In genomic region chr12:29655197-29655632, GRCm38 (mm10) we compare ENCODE assay signal across 10 mouse cellular contexts.
DNase-seq lines count a peak whose midpoint lies in the region; ATAC-seq lines count a peak whose summit lies in the region.
"Had no signal": no experiment of that assay in that cellular context is flagged by ENCODE, and none has a peak within 500 bp of the region (broad histone marks: within the 10 kb centered on the region; RNA-seq: fewer than 3 reads in every experiment).

No protein-coding gene starts in this region.

- H3K9ac ChIP-seq in forebrain, embryonic 16.5 days (replicated peaks; ENCODE audit: low read depth, low read length): peak overlapping the region; percentile 27
- no peak overlapping the region; the same call in 1 of the 2 replicates for H3K9ac ChIP-seq in neural tube, embryonic 15.5 days (replicated peaks)
- H3K9ac ChIP-seq: limb, embryonic 15.5 days had no signal

- H3K4me2 ChIP-seq in forebrain, embryonic 16.5 days (ENCODE audit: low read length): peak overlapping the region; percentile 16; the same call in 1 of the 2 replicates
- H3K4me2 ChIP-seq in neural tube, embryonic 15.5 days: 0 out of 2 replicates have a peak overlapping the region, but pooled peaks have one; percentile 11
- H3K4me2 ChIP-seq: limb, embryonic 15.5 days had no signal

- peak; percentile 82 for ATAC-seq in forebrain, embryonic 16.5 days
- no peak for ATAC-seq in neural tube, embryonic 15.5 days (ENCODE audit: low FRiP score)
- ATAC-seq in cerebellum, adult (ENCODE audit: insufficient number of reproducible peaks, low FRiP score, low TSS enrichment): no peak

- intact Hi-C loops in left cerebral cortex, postnatal 14 days (cut with DNase I): no loop called here
- intact Hi-C loops in left cerebral cortex, postnatal 10 days (cut with DNase I): no loop called here

- H3K27me3 ChIP-seq in forebrain, embryonic 16.5 days (replicated peaks; ENCODE audit: control insufficient read depth, insufficient read depth, low read length): no peaks in the 10 kb centered on the region
- H3K27me3 ChIP-seq in neural tube, embryonic 15.5 days (replicated peaks): no peaks in the 10 kb centered on the region
- H3K27me3 ChIP-seq: limb, embryonic 15.5 days had no signal

- peaks cover 45% of the 10 kb centered on the region for H3K4me1 ChIP-seq in forebrain, embryonic 16.5 days (replicated peaks; ENCODE audit: control insufficient read depth, insufficient read depth, low read length)
- peaks cover 38% of the 10 kb centered on the region for H3K4me1 ChIP-seq in neural tube, embryonic 15.5 days
- H3K4me1 ChIP-seq: limb, embryonic 15.5 days had no signal

- 28% methylated on average over 10 of the region's 10 CpGs for WGBS in forebrain, embryonic 16.5 days
- 39% methylated on average over 10 of the region's 10 CpGs for WGBS in neural tube, embryonic 15.5 days

- peak; percentile 28 to 52 for DNase-seq in left cerebral cortex, postnatal 14 days (ENCODE audit: low spot score in 2 of 2)
- DNase-seq in left cerebral cortex, postnatal 10 days (ENCODE audit: extremely low spot score in 1 of 2, low spot score in 2 of 2): no peak
- peak; percentile 50 to 59 for DNase-seq in layer of hippocampus, adult 8-10 months (ENCODE audit: low spot score in 2 of 2)
- DNase-seq in adrenal gland, adult 8-10 months: no peak

- H3K36me3 ChIP-seq in forebrain, embryonic 16.5 days (ENCODE audit: control insufficient read depth, insufficient read depth): no peaks in the 10 kb centered on the region
- no peaks in the 10 kb centered on the region; the same call in 1 of the 2 replicates for H3K36me3 ChIP-seq in neural tube, embryonic 15.5 days
- H3K36me3 ChIP-seq: limb, embryonic 15.5 days had no signal

- H3K27ac ChIP-seq in forebrain, embryonic 16.5 days (ENCODE audit: low read length): peak overlapping the region; percentile 98
- H3K27ac ChIP-seq in neural tube, embryonic 15.5 days (replicated peaks): peak overlapping the region; percentile 80
- H3K27ac ChIP-seq: kidney, postnatal 0 days; limb, embryonic 15.5 days had no signal

- H3K4me3 ChIP-seq in forebrain, embryonic 16.5 days (replicated peaks; ENCODE audit: low read length): no peak overlapping the region
- H3K4me3 ChIP-seq in neural tube, embryonic 15.5 days (replicated peaks): no peak overlapping the region
- H3K4me3 ChIP-seq: limb, embryonic 15.5 days; myocyte had no signal

- no peaks in the 10 kb centered on the region for H3K9me3 ChIP-seq in forebrain, embryonic 16.5 days (ENCODE audit: control insufficient read depth, low read length)
- no peaks in the 10 kb centered on the region for H3K9me3 ChIP-seq in neural tube, embryonic 15.5 days (replicated peaks)
- H3K9me3 ChIP-seq: limb, embryonic 15.5 days had no signal

Comparison
In these comparisons a context has a peak if more than half of its experiments do, and no peak if none do; other contexts are left out.
1. DNase-seq: peak in left cerebral cortex, postnatal 14 days (2 of 2) and layer of hippocampus, adult 8-10 months (2 of 2); none in left cerebral cortex, postnatal 10 days (0 of 2) and adrenal gland, adult 8-10 months (single experiment).